Mouse (Mus musculus): ENCODE results near the gene Ccr7.

- no peak for TF ChIP-seq CTCF (IDR thresholded peaks at IDR 0.05; ENCODE audit: insufficient read depth, low read length)
- no peak for TF ChIP-seq POLR2A (IDR thresholded peaks at IDR 0.05; ENCODE audit: borderline replicate concordance, extremely low read depth, low read depth, low read length)
These were observed 17.9 kb downstream of the Ccr7 start for GRCm38 (mm10) chr11:99136961-99137360.

Data from lung, adult 2 months (tissue).